Mouse (Mus musculus): ENCODE data around the gene Atg4a.

The Atg4a gene

GRCm38 (mm10) chrX:140956272-140956940 lies at the start of gene Atg4a, which contains the start of gene Psmd10:
Gene Atg4a (plus strand): TSS chrX:140956907.
Gene Psmd10 (minus strand): TSS chrX:140956728.
- DNase-seq: peak; percentile 95 to 97

GRCm38 (mm10) chrX:140907360-140907759 lies 49.3 kb upstream of the Atg4a start, which contains the start of gene Vsig1:
Gene Vsig1 (plus strand): TSS chrX:140907608.
- DNase-seq: no peak

- DNase-seq: no peak
Measured at GRCm38 (mm10) chrX:140921321-140921720, 35.4 kb upstream of the Atg4a start.

- no peak for DNase-seq
Measured at GRCm38 (mm10) chrX:140932066-140932465, 24.6 kb upstream of the Atg4a start.

- DNase-seq: no peak
Measured at GRCm38 (mm10) chrX:140933263-140933662, 23.4 kb upstream of the Atg4a start.

GRCm38 (mm10) chrX:140936271-140936670 lies 20.4 kb upstream of the Atg4a start:
- DNase-seq: no peak

- DNase-seq: no peak
Measured at GRCm38 (mm10) chrX:140953618-140954017, 3.1 kb upstream of the Atg4a start.

- DNase-seq: no peak
Measured at GRCm38 (mm10) chrX:140956959-140957358, 252 bp downstream of the Atg4a start.

- no peak for DNase-seq
Measured at GRCm38 (mm10) chrX:140978943-140979342, 22.2 kb downstream of the Atg4a start.

- peak; percentile 59 to 60 for DNase-seq
Measured at GRCm38 (mm10) chrX:140979546-140979945, 22.8 kb downstream of the Atg4a start.

GRCm38 (mm10) chrX:140980163-140980562 lies 23.5 kb downstream of the Atg4a start:
- no peak for DNase-seq

GRCm38 (mm10) chrX:140983206-140983960 lies 26.7 kb downstream of the Atg4a start:
- peak; percentile 38 to 63 for DNase-seq

GRCm38 (mm10) chrX:140984795-140985194 lies 28.1 kb downstream of the Atg4a start:
- DNase-seq: no peak

- DNase-seq: no peak
Measured at GRCm38 (mm10) chrX:140985256-140985655, 28.5 kb downstream of the Atg4a start.

GRCm38 (mm10) chrX:140996909-140997516 lies 40.3 kb downstream of the Atg4a start:
- peak in 1 of 2 experiments; percentile 39 for DNase-seq

GRCm38 (mm10) chrX:140997912-140998545 lies 41.3 kb downstream of the Atg4a start:
- no peak for DNase-seq

- DNase-seq: no peak
Measured at GRCm38 (mm10) chrX:140998885-140999284, 42.2 kb downstream of the Atg4a start.

GRCm38 (mm10) chrX:141149705-141150104 lies 193.0 kb downstream of the Atg4a start:
- DNase-seq: peak; percentile 13 to 60

GRCm38 (mm10) chrX:141150290-141150689 lies 193.6 kb downstream of the Atg4a start:
- DNase-seq: no peak

- DNase-seq: no peak
Measured at GRCm38 (mm10) chrX:141151182-141151581, 194.5 kb downstream of the Atg4a start.

- DNase-seq: no peak
Measured at GRCm38 (mm10) chrX:141156696-141157095, 200.0 kb downstream of the Atg4a start.

GRCm38 (mm10) chrX:141157626-141158025 lies 200.9 kb downstream of the Atg4a start:
- no peak for DNase-seq

GRCm38 (mm10) chrX:141158160-141158559 lies 201.5 kb downstream of the Atg4a start:
- DNase-seq: peak in 1 of 2 experiments; percentile 38

Measured in kidney, postnatal 25 days (tissue).